Mouse (Mus musculus) brain, embryonic 14.5 days (tissue): ENCODE measurements around the gene Gm28635. TPM values are rescaled to one million over a fixed set of nuclear protein-coding genes. Genes with fewer than 3 reads are reported as not detected.

Experiments used
- DNase-seq: peaks from one replicate; pipeline ENCODE4 v3.0.0-alpha.2; 2011; ENCODE audit warnings: low read depth
- CTCF ChIP-seq: fragments of 200-500 bp; IDR thresholded peaks from 2 replicates; pipeline ENCODE4 v1.5.1; 2012; ENCODE audit warnings: inconsistent platforms, mild to moderate bottlenecking, moderate library complexity, borderline replicate concordance; ENCODE audit not compliant: insufficient read depth, insufficient read length; ENCODE audit errors: extremely low read depth
- POLR2A ChIP-seq: fragments of 200-500 bp; IDR thresholded peaks from 2 replicates; pipeline ENCODE4 v1.6.1; 2012; ENCODE audit warnings: mild to moderate bottlenecking, inconsistent platforms, borderline replicate concordance; ENCODE audit not compliant: poor library complexity, insufficient read depth, insufficient read length, severe bottlenecking; ENCODE audit errors: extremely low read depth
- polyA plus RNA-seq: library from polyadenylated mRNA; depleted of rRNA; stranded (reverse); fragments of >200 nt; gene quantifications from 2 replicates; pipeline ENCODE4 v1.2.3, GENCODE M21; 2012

Gene Gm28635
- polyA plus RNA-seq, 1 experiment = 0.03 TPM

- no peak for TF ChIP-seq CTCF
- no peak for TF ChIP-seq POLR2A
Measured at GRCm38 (mm10) chr2:84626366-84626975, 51.4 kb downstream of the Gm28635 start.

GRCm38 (mm10) chr2:84624201-84624600, 53.6 kb downstream of the Gm28635 start:
- TF ChIP-seq POLR2A = no peak
- no peak for TF ChIP-seq CTCF
- DNase-seq = no peak

More at GRCm38 (mm10) chr2:84626366-84626975, 51.4 kb downstream of the Gm28635 start:
- no peak for DNase-seq

- TF ChIP-seq CTCF = no peak
- DNase-seq = no peak
Measured at GRCm38 (mm10) chr2:84623428-84624119, 54.3 kb downstream of the Gm28635 start.

GRCm38 (mm10) chr2:84622668-84623067, 55.2 kb downstream of the Gm28635 start:
- TF ChIP-seq CTCF = no peak
- TF ChIP-seq POLR2A = no peak
- DNase-seq = no peak

- TF ChIP-seq POLR2A = no peak
- no peak for TF ChIP-seq CTCF
- DNase-seq = no peak
Measured at GRCm38 (mm10) chr2:84619646-84620340, 58.0 kb downstream of the Gm28635 start.

- no peak for TF ChIP-seq POLR2A
- no peak for TF ChIP-seq CTCF
- DNase-seq = no peak
Measured at GRCm38 (mm10) chr2:84618914-84619313, 58.9 kb downstream of the Gm28635 start.

- DNase-seq = peak; percentile 73
- TF ChIP-seq POLR2A = no peak
- TF ChIP-seq CTCF = peak; percentile 33; the same call in 1 of the 2 replicates
Measured at GRCm38 (mm10) chr2:84617637-84618515, 60.0 kb downstream of the Gm28635 start.

GRCm38 (mm10) chr2:84612764-84613163, 65.1 kb downstream of the Gm28635 start:
- DNase-seq = no peak
- TF ChIP-seq CTCF = no peak
- no peak for TF ChIP-seq POLR2A

GRCm38 (mm10) chr2:84607842-84608241, 70.0 kb downstream of the Gm28635 start:
- DNase-seq = no peak
- TF ChIP-seq CTCF = no peak
- TF ChIP-seq POLR2A = no peak

- DNase-seq = no peak
- TF ChIP-seq CTCF = no peak
- no peak for TF ChIP-seq POLR2A
Measured at GRCm38 (mm10) chr2:84600977-84601376, 76.9 kb downstream of the Gm28635 start.
